Mouse (Mus musculus) MEL (cell line): ENCODE measurements around the gene Gli1. TPM values are rescaled to one million over a fixed set of nuclear protein-coding genes. Genes with fewer than 3 reads are reported as not detected.

Experiments used
- DNase-seq: peaks from one replicate; pipeline ENCODE4 v3.0.0; 2011; ENCODE audit warnings: low read depth, low spot score
- H3K27ac ChIP-seq: 2 replicates; pipeline ENCODE4 v1.5.1; 2012; ENCODE audit warnings: low read depth, mild to moderate bottlenecking, control low read depth, low read length, moderate library complexity; ENCODE audit not compliant: control insufficient read depth
- H3K27me3 ChIP-seq, 2 experiments: fragments of 150-350 bp in 1 of 2; sonication (generic) in 1 of 2; 2 replicates each; pipeline ENCODE4 v1.6.1; 2012; ENCODE audit warnings: low read length in 2 of 2, mild to moderate bottlenecking in 2 of 2, improper control_type of control experiment in 1 of 2, moderate library complexity in 1 of 2; ENCODE audit not compliant: insufficient read depth in 2 of 2, control insufficient read depth in 1 of 2
- H3K36me3 ChIP-seq, 2 experiments: 2 replicates each; pipeline ENCODE4 v1.6.1; 2012 to 2014; ENCODE audit warnings: low read length in 2 of 2, improper control_type of control experiment in 1 of 2, inconsistent platforms in 1 of 2, mild to moderate bottlenecking in 1 of 2; ENCODE audit not compliant: insufficient read depth in 2 of 2, control insufficient read depth in 1 of 2
- H3K4me1 ChIP-seq, 2 experiments: fragments of 150-350 bp in 1 of 2; sonication (generic) in 1 of 2; 2 replicates each; pipeline ENCODE4 v1.6.1; 2012; ENCODE audit warnings: low read length in 2 of 2, improper control_type of control experiment in 1 of 2, mild to moderate bottlenecking in 1 of 2; ENCODE audit not compliant: insufficient read depth in 2 of 2, control insufficient read depth in 1 of 2
- H3K4me3 ChIP-seq, 2 experiments: fragments of 150-350 bp in 1 of 2; sonication (generic) in 1 of 2; 2 replicates each; pipeline ENCODE4 v1.5.1; 2012; ENCODE audit warnings: low read depth in 2 of 2, low read length in 2 of 2, mild to moderate bottlenecking in 2 of 2, moderate library complexity in 2 of 2, control low read depth in 1 of 2, improper control_type of control experiment in 1 of 2; ENCODE audit not compliant: control insufficient read depth in 1 of 2, insufficient read depth in 1 of 2
- H3K79me2 ChIP-seq: 2 replicates; pipeline ENCODE4 v1.6.1; 2012; ENCODE audit warnings: mild to moderate bottlenecking, low read length, moderate library complexity; ENCODE audit not compliant: control insufficient read depth, poor library complexity, insufficient read depth
- H3K9ac ChIP-seq: 2 replicates; pipeline ENCODE4 v1.6.1; 2012; ENCODE audit warnings: low read depth, mild to moderate bottlenecking, control low read depth, low read length, moderate library complexity; ENCODE audit not compliant: control insufficient read depth, poor library complexity, severe bottlenecking
- H3K9me3 ChIP-seq: fragments of 150-350 bp; sonication (generic); replicated peaks from 2 replicates; pipeline ENCODE4 v1.6.1; 2012; ENCODE audit warnings: mild to moderate bottlenecking, low read length, improper control_type of control experiment, moderate library complexity; ENCODE audit not compliant: insufficient read depth
- BHLHE40 ChIP-seq: IDR thresholded peaks from 2 replicates; pipeline ENCODE4 v1.6.1; 2012; ENCODE audit warnings: low read depth, mild to moderate bottlenecking, inconsistent platforms, low read length, improper control_type of control experiment, borderline replicate concordance
- CHD1 ChIP-seq: IDR thresholded peaks from 2 replicates; pipeline ENCODE4 v1.6.1; 2012; ENCODE audit warnings: low read depth, mild to moderate bottlenecking, inconsistent platforms, low read length, improper control_type of control experiment
- CHD2 ChIP-seq: IDR thresholded peaks from 2 replicates; pipeline ENCODE4 v1.6.1; 2011; ENCODE audit warnings: low read length, improper control_type of control experiment
- CTCF ChIP-seq, 3 experiments: IDR thresholded peaks in 2 of 3; conservative IDR thresholded peaks in 1 of 3; 2 replicates each; pipeline ENCODE4 v1.5.1; 2011 to 2012; ENCODE audit warnings: low read length in 3 of 3, low read depth in 2 of 3, mild to moderate bottlenecking in 2 of 3, improper control_type of control experiment in 1 of 3, inconsistent platforms in 1 of 3, mixed read lengths in 1 of 3, moderate library complexity in 1 of 3; ENCODE audit not compliant: control insufficient read depth in 1 of 3, insufficient read depth in 1 of 3, poor library complexity in 1 of 3, severe bottlenecking in 1 of 3
- ELF1 ChIP-seq: IDR thresholded peaks from 2 replicates; pipeline ENCODE4 v1.6.1; 2014; ENCODE audit warnings: low read depth, mild to moderate bottlenecking, inconsistent platforms, low read length, improper control_type of control experiment, moderate library complexity
- GABPA ChIP-seq: IDR thresholded peaks from 2 replicates; pipeline ENCODE4 v1.6.1; 2012; ENCODE audit warnings: low read depth, mild to moderate bottlenecking, inconsistent platforms, low read length, improper control_type of control experiment, moderate library complexity
- MAFK ChIP-seq: IDR thresholded peaks from 2 replicates; pipeline ENCODE4 v1.6.1; 2011; ENCODE audit warnings: low read depth, mild to moderate bottlenecking, low read length, improper control_type of control experiment, borderline replicate concordance
- MEF2A ChIP-seq: IDR thresholded peaks from 2 replicates; pipeline ENCODE4 v1.6.1; 2014; ENCODE audit warnings: low read depth, mild to moderate bottlenecking, inconsistent platforms, low read length, improper control_type of control experiment; ENCODE audit not compliant: poor library complexity, insufficient replicate concordance, severe bottlenecking; ENCODE audit errors: extremely low read depth
- MXI1 ChIP-seq: IDR thresholded peaks from 2 replicates; pipeline ENCODE4 v1.6.1; 2011; ENCODE audit warnings: mild to moderate bottlenecking, low read depth, low read length, improper control_type of control experiment
- NRF1 ChIP-seq: IDR thresholded peaks from 2 replicates; pipeline ENCODE4 v1.6.1; 2014; ENCODE audit warnings: low read depth, mild to moderate bottlenecking, inconsistent platforms, low read length, improper control_type of control experiment, moderate library complexity; ENCODE audit not compliant: poor library complexity, insufficient read depth, severe bottlenecking
- POLR2AphosphoS5 ChIP-seq: IDR thresholded peaks from 2 replicates; pipeline ENCODE4 v1.6.1; 2012; ENCODE audit warnings: low read depth, borderline replicate concordance, mild to moderate bottlenecking, inconsistent platforms, low read length, moderate library complexity, mixed read lengths
- RAD21 ChIP-seq: IDR thresholded peaks from 2 replicates; pipeline ENCODE4 v1.6.1; 2011; ENCODE audit warnings: mild to moderate bottlenecking, low read depth, low read length, improper control_type of control experiment
- SIN3A ChIP-seq: IDR thresholded peaks from 2 replicates; pipeline ENCODE4 v1.6.1; 2012; ENCODE audit warnings: low read length, improper control_type of control experiment, inconsistent platforms
- SMC3 ChIP-seq: IDR thresholded peaks from 2 replicates; pipeline ENCODE4 v1.6.1; 2011; ENCODE audit warnings: low read depth, low read length, improper control_type of control experiment
- TAL1 ChIP-seq: IDR thresholded peaks from 2 replicates; pipeline ENCODE4 v1.6.1; 2012; ENCODE audit warnings: mild to moderate bottlenecking, inconsistent platforms, low read length, moderate library complexity, mixed read lengths
- TBP ChIP-seq: IDR thresholded peaks from 2 replicates; pipeline ENCODE4 v1.8.0; 2011; ENCODE audit warnings: low read depth, low read length, improper control_type of control experiment
- TCF12 ChIP-seq: IDR thresholded peaks from 2 replicates; pipeline ENCODE4 v1.6.1; 2014; ENCODE audit warnings: low read depth, mild to moderate bottlenecking, inconsistent platforms, low read length, improper control_type of control experiment, moderate library complexity
- UBTF ChIP-seq: IDR thresholded peaks from 2 replicates; pipeline ENCODE4 v1.6.1; 2012; ENCODE audit warnings: low read depth, mild to moderate bottlenecking, inconsistent platforms, low read length, improper control_type of control experiment, moderate library complexity, borderline replicate concordance; ENCODE audit not compliant: insufficient read depth
- USF2 ChIP-seq, 2 experiments: IDR thresholded peaks; 2 replicates each; pipeline ENCODE4 v1.6.1; 2011 to 2012; ENCODE audit warnings: improper control_type of control experiment in 2 of 2, low read length in 2 of 2, borderline replicate concordance in 1 of 2, inconsistent platforms in 1 of 2, low read depth in 1 of 2, mild to moderate bottlenecking in 1 of 2; ENCODE audit not compliant: insufficient read depth in 1 of 2
- ZNF384 ChIP-seq: IDR thresholded peaks from 2 replicates; pipeline ENCODE4 v1.6.1; 2012; ENCODE audit warnings: low read depth, mild to moderate bottlenecking, inconsistent platforms, low read length, improper control_type of control experiment
- polyA plus RNA-seq, 2 experiments: library from polyadenylated mRNA; stranded (reverse) in 1 of 2; unstranded in 1 of 2; fragments of >175 nt in 1 of 2; fragments of >200 nt in 1 of 2; gene quantifications; 2 replicates each; pipeline versions ENCODE4 v1.2.1 to v1.2.4; 2012; ENCODE audit warnings: low replicate concordance in 2 of 2, low read depth in 1 of 2; ENCODE audit not compliant: insufficient read length in 2 of 2, insufficient read depth in 1 of 2, missing spikeins in 1 of 2
- total RNA-seq: library from RNA; depleted of rRNA; stranded (reverse); fragments of 300-350 nt; gene quantifications from 2 replicates; pipeline ENCODE4 v1.2.3, GENCODE M21; 2012

The Gli1 gene
- total and polyA plus RNA-seq, 3 experiments = 1.3 to 8.0 TPM; not detected in 1

- H3K36me3 ChIP-seq = peaks cover 0 to 8% of the 10 kb centered on the region in 2 experiments; a peak in 2 of 4 replicates
- peaks cover 2% of the 10 kb centered on the region; the same call in 1 of the 2 replicates for H3K79me2 ChIP-seq
- no peak overlapping the region for H3K27ac ChIP-seq
- no peaks in the 10 kb centered on the region for H3K9me3 ChIP-seq
- no peak overlapping the region for H3K4me3 ChIP-seq
- no peaks in the 10 kb centered on the region for H3K27me3 ChIP-seq
- H3K9ac ChIP-seq = no peak overlapping the region
- no peak for DNase-seq
- peaks cover 8 to 15% of the 10 kb centered on the region in 2 experiments for H3K4me1 ChIP-seq
- no peak for TF ChIP-seq SIN3A
- no peak for TF ChIP-seq TCF12
- TF ChIP-seq NRF1 = no peak
- TF ChIP-seq CHD1 = no peak
- TF ChIP-seq CTCF (IDR thresholded peaks at IDR 0.05 in 2 of 3, conservative IDR thresholded peaks at IDR 0.05 in 1 of 3; ENCODE audit: control insufficient read depth in 1 of 3, insufficient read depth in 1 of 3, low read depth in 2 of 3, low read length in 3 of 3, poor library complexity in 1 of 3, severe bottlenecking in 1 of 3) = no peak
- no peak for TF ChIP-seq USF2 (IDR thresholded peaks at IDR 0.05; ENCODE audit: borderline replicate concordance in 1 of 2, insufficient read depth in 1 of 2, low read depth in 1 of 2, low read length in 2 of 2)
- TF ChIP-seq BHLHE40 = no peak
- TF ChIP-seq CHD2 = no peak
- no peak for TF ChIP-seq ZNF384
- TF ChIP-seq MXI1 = no peak
- TF ChIP-seq UBTF = no peak
- no peak for TF ChIP-seq GABPA
- no peak for TF ChIP-seq TBP
- TF ChIP-seq SMC3 = no peak
- TF ChIP-seq MAFK = no peak
- no peak for TF ChIP-seq RAD21
- TF ChIP-seq POLR2AphosphoS5 = no peak
- TF ChIP-seq, all 39 proteins: peak for 0
These were observed 15.6 kb downstream of the Gli1 start for GRCm38 (mm10) chr10:127326017-127326801.

- H3K4me1 ChIP-seq = peaks cover 8 to 15% of the 10 kb centered on the region in 2 experiments
- H3K79me2 ChIP-seq = peaks cover 2% of the 10 kb centered on the region; the same call in 1 of the 2 replicates
- H3K4me3 ChIP-seq = no peak overlapping the region
- H3K27ac ChIP-seq = no peak overlapping the region
- H3K9ac ChIP-seq = no peak overlapping the region
- no peaks in the 10 kb centered on the region for H3K27me3 ChIP-seq
- peaks cover 0 to 8% of the 10 kb centered on the region in 2 experiments; a peak in 2 of 4 replicates for H3K36me3 ChIP-seq
- no peak for DNase-seq
- TF ChIP-seq ZNF384 = no peak
- no peak for TF ChIP-seq ELF1
- TF ChIP-seq TCF12 = no peak
- TF ChIP-seq SIN3A = no peak
- TF ChIP-seq MEF2A = no peak
- no peak for TF ChIP-seq TAL1
- H3K9me3 ChIP-seq = no peaks in the 10 kb centered on the region
These were observed 16.2 kb downstream of the Gli1 start for GRCm38 (mm10) chr10:127325454-127326016.
